Mouse (Mus musculus) inflammation-experienced regulatory T-cells (primary cell): ENCODE results near the gene Gm26620. TPM values are rescaled to one million over a fixed set of nuclear protein-coding genes. Genes with fewer than 3 reads are reported as not detected.

ENCODE experiments used
- polyA plus RNA-seq, 2 experiments: library from polyadenylated mRNA; unstranded; fragments of 100-300 nt; shearing (Covaris generic); gene quantifications; one replicate each; pipeline ENCODE4 v1.2.1; 2017

The Gm26620 gene
- polyA plus RNA-seq = 1 to 10 TPM in 1 of 2 experiments, not detected in 1; 1.7 TPM

GRCm38 (mm10) chr1:170884978-170885561 lies at the start of gene Gm26620, which contains the start of gene Dusp12:
Gm26620 (plus strand) TSS chr1:170885065.
Dusp12 (minus strand) TSS chr1:170885540.

GRCm38 (mm10) chr1:170867691-170868105 lies 17.2 kb upstream of the Gm26620 start, which contains the start of gene Atf6:
Atf6 (minus strand) TSS chr1:170867771.

GRCm38 (mm10) chr1:170912891-170913615 lies 28.2 kb downstream of the Gm26620 start, which contains the start of gene Fcrlb:
Fcrlb (minus strand) TSS chr1:170912941.

GRCm38 (mm10) chr1:170927378-170927777 lies 42.5 kb downstream of the Gm26620 start, which contains the start of gene Fcrla:
Fcrla (minus strand) TSS chr1:170927583.

Other genes with a start within 250 kb of the Gm26620 start
- under 1 TPM; 0.06 to 0.77 TPM for gene Olfml2b, start 240.5 kb upstream of the Gm26620 start, polyA plus RNA-seq
- gene Atf6, start 17.3 kb upstream of the Gm26620 start, polyA plus RNA-seq = 10 to 100 TPM in 1 of 2 experiments, 1 to 10 TPM in 1; 7.5 to 11.2 TPM
- gene Dusp12, start 475 bp downstream of the Gm26620 start, polyA plus RNA-seq = 10 to 100 TPM; 34.1 to 39.8 TPM
- not detected for gene Fcrlb, start 27.9 kb downstream of the Gm26620 start, polyA plus RNA-seq
- 1 to 10 TPM; 1.3 to 2.1 TPM for gene Fcrla, start 42.5 kb downstream of the Gm26620 start, polyA plus RNA-seq
- gene Fcgr2b, start 91.5 kb downstream of the Gm26620 start, polyA plus RNA-seq = 1 to 10 TPM; 1.5 to 4.3 TPM
- gene Fcgr4, start 133.9 kb downstream of the Gm26620 start, polyA plus RNA-seq = 1 to 10 TPM in 1 of 2 experiments, under 1 TPM in 1; 0.17 to 2.2 TPM
- gene Fcgr3, start 179.9 kb downstream of the Gm26620 start, polyA plus RNA-seq = 1 to 10 TPM in 1 of 2 experiments, under 1 TPM in 1; 0.36 to 4.0 TPM
- gene Cfap126, start 228.9 kb downstream of the Gm26620 start, polyA plus RNA-seq = 1 to 10 TPM in 1 of 2 experiments, not detected in 1; 3.6 TPM